Mouse (Mus musculus) bone marrow macrophage, adult 2 months (primary cell): ENCODE data around the gene Vps13d.

ENCODE experiments used
- CTCF ChIP-seq: IDR thresholded peaks from 2 replicates; pipeline ENCODE4 v1.5.1; 2012; ENCODE audit warnings: low read depth, mild to moderate bottlenecking, low read length, moderate library complexity
- POLR2A ChIP-seq: IDR thresholded peaks from 2 replicates; pipeline ENCODE4 v1.6.1; 2012; ENCODE audit warnings: mild to moderate bottlenecking, low read depth, low read length, borderline replicate concordance

DNA sequence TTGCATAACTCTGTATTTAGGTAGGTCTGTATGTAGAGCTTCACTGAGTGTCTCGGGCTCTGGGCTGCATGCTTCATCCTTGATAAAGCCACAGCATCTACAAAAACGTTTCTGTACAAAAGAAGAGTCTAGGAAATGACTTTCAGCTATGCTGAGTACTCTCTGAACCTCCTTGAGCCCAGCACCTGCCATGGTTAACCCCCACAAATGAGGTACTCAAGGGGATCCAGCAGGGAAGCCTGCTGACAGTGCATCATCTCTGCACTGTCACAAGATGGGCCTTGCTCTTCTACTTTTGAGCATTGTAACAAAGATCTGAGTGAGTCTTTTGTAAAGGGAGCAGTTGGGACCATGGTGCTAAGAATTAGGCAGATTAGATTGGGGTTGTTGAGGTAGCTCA, 162.2 kb downstream of the Vps13d start:
- no peak for TF ChIP-seq POLR2A
- TF ChIP-seq CTCF, result no peak
